Mouse (Mus musculus): ENCODE data around the gene Glb1.

Glb1 gene

GRCm38 (mm10) chr9:114394677-114395076 is 6.2 kb upstream of the Glb1 start:
- in situ Hi-C loops (cut with MboI; ENCODE audit: low sequenced_read_pairs) = no loop called here

GRCm38 (mm10) chr9:114395258-114395657 is 5.6 kb upstream of the Glb1 start:
- in situ Hi-C loops (cut with MboI; ENCODE audit: low sequenced_read_pairs) = no loop called here

GRCm38 (mm10) chr9:114399680-114400079 is 1.2 kb upstream of the Glb1 start:
- in situ Hi-C loops (cut with MboI; ENCODE audit: low sequenced_read_pairs) = no loop called here

- in situ Hi-C loops (cut with MboI; ENCODE audit: low sequenced_read_pairs) = no loop called here
Observed at GRCm38 (mm10) chr9:114400588-114400948, 308 bp upstream of the Glb1 start.

- in situ Hi-C loops (cut with MboI; ENCODE audit: low sequenced_read_pairs) = no loop called here
Observed at GRCm38 (mm10) chr9:114401685-114402080, 807 bp downstream of the Glb1 start.

GRCm38 (mm10) chr9:114407676-114408075 is 6.8 kb downstream of the Glb1 start:
- in situ Hi-C loops (cut with MboI; ENCODE audit: low sequenced_read_pairs) = no loop called here

- in situ Hi-C loops (cut with MboI; ENCODE audit: low sequenced_read_pairs) = loop anchor here (10.0 kb wide), 1 partner anchor 174 kb away; no protein-coding TSS in a partner anchor
Observed at GRCm38 (mm10) chr9:114410313-114410862, 9.5 kb downstream of the Glb1 start.

- in situ Hi-C loops (cut with MboI; ENCODE audit: low sequenced_read_pairs) = loop anchor here (10.0 kb wide), 1 partner anchor 174 kb away; no protein-coding TSS in a partner anchor
Observed at GRCm38 (mm10) chr9:114411295-114411694, 10.4 kb downstream of the Glb1 start.

GRCm38 (mm10) chr9:114412406-114412805 is 11.5 kb downstream of the Glb1 start:
- in situ Hi-C loops (cut with MboI; ENCODE audit: low sequenced_read_pairs) = loop anchor here (10.0 kb wide), 1 partner anchor 172 kb away; no protein-coding TSS in a partner anchor

GRCm38 (mm10) chr9:114413866-114414265 is 13.0 kb downstream of the Glb1 start:
- in situ Hi-C loops (cut with MboI; ENCODE audit: low sequenced_read_pairs) = loop anchor here (10.0 kb wide), 1 partner anchor 171 kb away; no protein-coding TSS in a partner anchor

- in situ Hi-C loops (cut with MboI; ENCODE audit: low sequenced_read_pairs) = loop anchor here (5.0 to 10.0 kb wide), 2 partner anchors 82 to 169 kb away; no protein-coding TSS in a partner anchor
Observed at GRCm38 (mm10) chr9:114415701-114416100, 14.8 kb downstream of the Glb1 start.

GRCm38 (mm10) chr9:114416646-114417517 is 16.0 kb downstream of the Glb1 start:
- in situ Hi-C loops (cut with MboI; ENCODE audit: low sequenced_read_pairs) = loop anchor here (5.0 to 10.0 kb wide), 2 partner anchors 80 to 168 kb away; no protein-coding TSS in a partner anchor

- in situ Hi-C loops (cut with MboI; ENCODE audit: low sequenced_read_pairs) = loop anchor here (5.0 to 10.0 kb wide), 2 partner anchors 79 to 167 kb away; no protein-coding TSS in a partner anchor
Observed at GRCm38 (mm10) chr9:114418187-114418586, 17.3 kb downstream of the Glb1 start.

- in situ Hi-C loops (cut with MboI; ENCODE audit: low sequenced_read_pairs) = no loop called here
Observed at GRCm38 (mm10) chr9:114420443-114420842, 19.6 kb downstream of the Glb1 start.

- in situ Hi-C loops (cut with MboI; ENCODE audit: low sequenced_read_pairs) = no loop called here
Observed at GRCm38 (mm10) chr9:114421045-114421444, 20.2 kb downstream of the Glb1 start.

GRCm38 (mm10) chr9:114421797-114422196 is 20.9 kb downstream of the Glb1 start:
- in situ Hi-C loops (cut with MboI; ENCODE audit: low sequenced_read_pairs) = no loop called here

- in situ Hi-C loops (cut with MboI; ENCODE audit: low sequenced_read_pairs) = no loop called here
Observed at GRCm38 (mm10) chr9:114425576-114425975, 24.7 kb downstream of the Glb1 start.

- in situ Hi-C loops (cut with MboI; ENCODE audit: low sequenced_read_pairs) = no loop called here
Observed at GRCm38 (mm10) chr9:114426201-114426600, 25.3 kb downstream of the Glb1 start.

GRCm38 (mm10) chr9:114427425-114427824 is 26.5 kb downstream of the Glb1 start:
- in situ Hi-C loops (cut with MboI; ENCODE audit: low sequenced_read_pairs) = no loop called here

GRCm38 (mm10) chr9:114428103-114428834 is 27.4 kb downstream of the Glb1 start:
- in situ Hi-C loops (cut with MboI; ENCODE audit: low sequenced_read_pairs) = no loop called here

- in situ Hi-C loops (cut with MboI; ENCODE audit: low sequenced_read_pairs) = no loop called here
Observed at GRCm38 (mm10) chr9:114435668-114436067, 34.8 kb downstream of the Glb1 start.

Measured in CH12F3 (cell line).